Mouse (Mus musculus): ENCODE data around the gene Syne1. TPM values are rescaled to one million over a fixed set of nuclear protein-coding genes. Genes with fewer than 3 reads are reported as not detected.

Syne1 gene
- polyA plus RNA-seq, 1 experiment from 2014 or later = 5.7 TPM

DNA sequence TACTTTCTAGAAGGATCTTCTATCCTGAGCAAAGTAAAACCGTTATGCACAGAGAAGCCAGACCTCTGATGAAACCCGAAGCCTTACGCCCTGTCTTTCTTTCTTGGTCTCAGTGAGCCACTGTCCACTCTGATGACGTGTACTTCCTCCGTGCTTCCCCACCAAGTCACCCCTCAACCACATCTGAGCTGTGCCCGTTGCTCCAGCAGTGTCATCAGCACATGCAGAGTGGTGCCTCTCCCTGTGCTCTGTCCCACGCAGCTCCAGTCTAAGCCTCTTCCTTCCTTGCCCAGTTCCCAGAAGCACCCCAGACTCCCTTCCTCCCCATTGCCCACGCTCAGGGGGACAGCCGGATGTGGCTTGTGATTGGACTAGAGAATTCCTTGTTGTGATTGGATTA, 224.6 kb downstream of the Syne1 start:
- no peak overlapping the region for H3K4me2 ChIP-seq
- no peak overlapping the region for H3K9ac ChIP-seq (ENCODE audit: low read depth, low read length)
- H3K27me3 ChIP-seq (replicated peaks; ENCODE audit: control insufficient read depth, insufficient read depth, low read length) = no peaks in the 10 kb centered on the region
- no peaks in the 10 kb centered on the region for H3K36me3 ChIP-seq (ENCODE audit: control insufficient read depth, insufficient read depth, low read length)
- WGBS = 64% methylated on average over 9 of the region's 9 CpGs
- no peaks in the 10 kb centered on the region for H3K4me1 ChIP-seq (replicated peaks; ENCODE audit: control insufficient read depth, insufficient read depth, low read length)
- H3K27ac ChIP-seq (ENCODE audit: low read depth, low read length) = no peak overlapping the region
- H3K9me3 ChIP-seq (ENCODE audit: control insufficient read depth, low read length) = no peaks in the 10 kb centered on the region
- ATAC-seq (replicated peaks; ENCODE audit: low FRiP score) = no peak
- H3K4me3 ChIP-seq (ENCODE audit: low read depth, low read length) = no peak overlapping the region
- DNase-seq (ENCODE audit: low spot score) = no peak

DNA sequence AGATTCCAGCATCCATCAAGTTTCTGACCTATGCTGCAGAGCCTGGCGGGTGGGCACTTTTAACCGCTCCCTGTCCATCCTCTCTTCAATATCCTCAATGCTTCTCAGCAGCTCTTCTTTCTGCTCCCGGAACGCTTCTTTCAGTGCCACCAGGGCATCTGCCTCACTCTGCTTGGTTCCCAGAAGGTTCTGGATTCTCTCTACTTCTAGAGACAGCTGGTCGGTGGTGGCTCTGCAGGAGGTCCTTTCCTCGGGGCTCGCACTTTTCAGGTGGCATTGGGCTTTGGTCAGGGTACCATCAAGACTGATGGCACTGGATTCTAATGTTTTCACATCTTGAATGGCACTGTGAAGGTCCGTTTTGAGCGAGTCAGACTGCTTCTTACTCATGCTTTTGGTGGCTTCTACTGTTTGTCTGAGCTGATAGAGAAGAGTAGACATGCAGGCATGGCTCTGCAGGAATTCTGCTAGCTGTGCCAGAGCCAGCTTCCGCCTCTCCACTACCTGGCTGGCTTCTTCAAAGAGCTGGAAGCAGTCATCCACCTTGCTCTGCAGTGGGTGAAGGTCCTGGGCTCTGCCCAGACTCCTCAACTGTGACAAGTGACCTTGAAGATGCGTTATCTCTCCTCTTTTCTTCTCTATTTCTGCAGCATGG, 227.4 kb downstream of the Syne1 start:
- H3K4me3 ChIP-seq (ENCODE audit: low read depth, low read length) = no peak overlapping the region
- H3K9ac ChIP-seq (ENCODE audit: low read depth, low read length) = no peak overlapping the region
- H3K27ac ChIP-seq (ENCODE audit: low read depth, low read length) = no peak overlapping the region
- DNase-seq (ENCODE audit: low spot score) (no peak), ATAC-seq (replicated peaks; ENCODE audit: low FRiP score) (no peak)
- H3K9me3 ChIP-seq (ENCODE audit: control insufficient read depth, low read length) = no peaks in the 10 kb centered on the region
- WGBS = 79% methylated on average over 11 of the region's 11 CpGs
- H3K4me2 ChIP-seq = no peak overlapping the region
- H3K4me1 ChIP-seq (replicated peaks; ENCODE audit: control insufficient read depth, insufficient read depth, low read length) = no peaks in the 10 kb centered on the region
- no peaks in the 10 kb centered on the region for H3K27me3 ChIP-seq (replicated peaks; ENCODE audit: control insufficient read depth, insufficient read depth, low read length)
- H3K36me3 ChIP-seq (ENCODE audit: control insufficient read depth, insufficient read depth, low read length) = no peaks in the 10 kb centered on the region

DNA sequence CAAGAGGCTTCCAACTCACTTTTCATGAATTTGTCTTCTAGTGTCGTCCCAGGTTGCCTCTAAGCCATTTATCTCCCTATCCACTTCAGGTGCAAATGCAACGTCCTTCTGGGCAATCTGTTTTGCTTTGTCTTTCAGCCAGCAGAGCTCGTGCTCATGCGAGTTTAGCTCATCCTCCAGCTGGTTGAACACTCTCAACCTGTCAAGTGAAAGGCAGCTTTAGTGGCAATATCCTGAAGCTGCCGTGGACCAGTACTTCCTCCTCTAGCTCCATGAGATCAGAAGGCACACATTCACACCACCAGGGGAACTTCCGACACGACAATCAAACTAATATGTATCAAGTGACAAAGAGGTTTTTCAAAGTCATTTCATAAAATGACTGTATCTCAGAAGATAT, 228.7 kb downstream of the Syne1 start:
- H3K36me3 ChIP-seq (ENCODE audit: control insufficient read depth, insufficient read depth, low read length) = no peaks in the 10 kb centered on the region
- ATAC-seq (replicated peaks; ENCODE audit: low FRiP score) = no peak
- H3K27ac ChIP-seq (ENCODE audit: low read depth, low read length) = no peak overlapping the region
- no peak for DNase-seq (ENCODE audit: low spot score)
- no peaks in the 10 kb centered on the region for H3K9me3 ChIP-seq (ENCODE audit: control insufficient read depth, low read length)
- no peak overlapping the region for H3K4me2 ChIP-seq
- no peak overlapping the region for H3K9ac ChIP-seq (ENCODE audit: low read depth, low read length)
- H3K4me1 ChIP-seq (replicated peaks; ENCODE audit: control insufficient read depth, insufficient read depth, low read length) = no peaks in the 10 kb centered on the region
- 31% methylated on average over 7 of the region's 7 CpGs for WGBS
- H3K27me3 ChIP-seq (replicated peaks; ENCODE audit: control insufficient read depth, insufficient read depth, low read length) = no peaks in the 10 kb centered on the region
- no peak overlapping the region for H3K4me3 ChIP-seq (ENCODE audit: low read depth, low read length)

DNA sequence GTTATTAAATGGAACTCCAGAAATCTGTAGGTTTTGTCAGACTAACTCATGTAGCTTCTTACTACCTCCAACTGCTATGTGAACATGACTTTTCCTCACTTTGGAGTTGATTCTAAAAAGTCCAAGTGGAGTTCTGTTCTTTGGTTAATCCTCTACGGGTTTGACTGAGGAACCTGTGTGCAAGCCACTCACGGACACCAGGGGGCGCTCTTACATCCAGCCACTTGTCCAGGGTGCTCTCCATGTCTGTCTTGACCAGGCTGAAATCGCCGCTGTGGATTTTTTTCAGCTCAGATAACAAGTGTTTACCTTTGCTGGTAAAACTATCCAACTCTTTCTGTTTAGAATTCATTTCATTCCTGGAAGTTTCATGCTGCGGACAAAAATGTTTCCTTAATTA, 233.7 kb downstream of the Syne1 start:
- Histone ChIP-seq H3K9ac (ENCODE audit: low read depth, low read length) (no peak overlapping the region), H3K9me3 (ENCODE audit: control insufficient read depth, low read length) (no peaks in the 10 kb centered on the region), H3K27me3 (replicated peaks; ENCODE audit: control insufficient read depth, insufficient read depth, low read length) (no peaks in the 10 kb centered on the region), H3K4me1 (replicated peaks; ENCODE audit: control insufficient read depth, insufficient read depth, low read length) (no peaks in the 10 kb centered on the region), H3K4me3 (ENCODE audit: low read depth, low read length) (no peak overlapping the region), H3K27ac (ENCODE audit: low read depth, low read length) (no peak overlapping the region), H3K36me3 (ENCODE audit: control insufficient read depth, insufficient read depth, low read length) (no peaks in the 10 kb centered on the region), H3K4me2 (no peak overlapping the region)
- WGBS = 22% methylated on average over 6 of the region's 6 CpGs
- DNase-seq (ENCODE audit: low spot score) (peak; percentile 55), ATAC-seq (replicated peaks; ENCODE audit: low FRiP score) (peak; percentile 64)

DNA sequence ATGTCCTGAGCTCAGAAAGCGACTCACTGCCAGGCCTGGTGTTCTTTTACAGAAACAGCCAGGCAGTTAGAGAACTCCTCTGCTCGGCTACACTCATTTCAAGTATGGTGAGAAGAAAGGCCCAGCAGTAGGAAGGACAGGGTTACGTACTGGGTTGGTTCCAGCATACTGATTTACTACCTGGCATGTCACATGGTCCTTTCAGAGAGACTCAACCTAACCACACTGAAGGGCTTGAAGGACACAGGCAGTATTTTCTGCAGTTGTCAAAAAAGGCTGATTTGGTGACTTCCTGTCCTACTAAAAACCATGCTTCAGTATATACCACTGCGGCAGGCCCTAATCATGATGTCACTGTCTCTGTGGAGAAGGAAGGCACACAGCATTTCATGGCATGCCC, 238.8 kb downstream of the Syne1 start:
- Histone ChIP-seq H3K9ac (ENCODE audit: low read depth, low read length) (no peak overlapping the region), H3K4me1 (replicated peaks; ENCODE audit: control insufficient read depth, insufficient read depth, low read length) (no peaks in the 10 kb centered on the region), H3K9me3 (ENCODE audit: control insufficient read depth, low read length) (no peaks in the 10 kb centered on the region), H3K27ac (ENCODE audit: low read depth, low read length) (no peak overlapping the region), H3K27me3 (replicated peaks; ENCODE audit: control insufficient read depth, insufficient read depth, low read length) (no peaks in the 10 kb centered on the region), H3K36me3 (ENCODE audit: control insufficient read depth, insufficient read depth, low read length) (no peaks in the 10 kb centered on the region), H3K4me2 (no peak overlapping the region), H3K4me3 (ENCODE audit: low read depth, low read length) (no peak overlapping the region)
- DNase-seq (ENCODE audit: low spot score) = no peak
- no peak for ATAC-seq (replicated peaks; ENCODE audit: low FRiP score)
- WGBS = 74% methylated on average over 4 of the region's 4 CpGs

DNA sequence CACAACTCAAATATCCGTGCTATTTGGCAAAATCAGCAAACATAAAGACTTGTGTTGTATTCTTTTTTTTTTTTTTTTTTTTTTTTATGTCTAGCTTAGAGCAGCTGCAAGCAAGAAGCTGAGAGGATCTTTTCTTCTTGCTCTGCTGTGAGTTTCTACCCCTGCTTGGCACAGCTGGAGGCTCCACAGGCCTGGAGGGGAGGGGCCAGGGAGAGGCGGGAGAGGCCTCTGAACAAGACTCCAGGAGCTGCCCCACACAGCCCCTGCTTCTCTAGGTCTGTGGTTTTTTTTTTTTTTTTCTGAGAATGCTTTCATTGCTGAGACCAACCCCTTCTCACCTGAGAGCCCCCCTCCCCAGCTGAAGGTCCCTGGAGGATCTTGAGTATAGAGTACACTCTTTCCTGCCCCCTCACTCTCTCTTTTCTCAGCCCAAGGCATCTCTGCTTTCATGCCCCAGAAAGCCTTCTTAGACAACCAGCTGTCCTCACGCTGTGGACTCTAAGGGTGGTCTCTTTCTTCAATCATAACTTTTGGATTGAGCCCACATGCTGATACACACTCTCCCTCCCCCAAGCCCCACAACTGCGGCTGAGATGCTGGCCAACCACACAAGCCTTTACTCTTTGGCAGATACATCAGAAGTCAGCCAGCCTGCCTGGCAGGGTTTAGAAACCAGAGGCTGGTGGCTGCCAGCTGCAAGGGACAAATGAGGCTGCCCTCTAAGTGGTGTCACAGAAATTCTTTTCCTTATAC, 241.1 kb downstream of the Syne1 start:
- 55% methylated on average over 4 of the region's 4 CpGs for WGBS
- no peaks in the 10 kb centered on the region for H3K27me3 ChIP-seq (replicated peaks; ENCODE audit: control insufficient read depth, insufficient read depth, low read length)
- H3K36me3 ChIP-seq (ENCODE audit: control insufficient read depth, insufficient read depth, low read length) = no peaks in the 10 kb centered on the region
- no peak overlapping the region for H3K4me3 ChIP-seq (ENCODE audit: low read depth, low read length)
- H3K4me2 ChIP-seq = no peak overlapping the region
- DNase-seq (ENCODE audit: low spot score) (no peak), ATAC-seq (replicated peaks; ENCODE audit: low FRiP score) (no peak)
- no peaks in the 10 kb centered on the region for H3K9me3 ChIP-seq (ENCODE audit: control insufficient read depth, low read length)
- H3K27ac ChIP-seq (ENCODE audit: low read depth, low read length) = no peak overlapping the region
- H3K4me1 ChIP-seq (replicated peaks; ENCODE audit: control insufficient read depth, insufficient read depth, low read length) = no peaks in the 10 kb centered on the region
- H3K9ac ChIP-seq (ENCODE audit: low read depth, low read length) = no peak overlapping the region

DNA sequence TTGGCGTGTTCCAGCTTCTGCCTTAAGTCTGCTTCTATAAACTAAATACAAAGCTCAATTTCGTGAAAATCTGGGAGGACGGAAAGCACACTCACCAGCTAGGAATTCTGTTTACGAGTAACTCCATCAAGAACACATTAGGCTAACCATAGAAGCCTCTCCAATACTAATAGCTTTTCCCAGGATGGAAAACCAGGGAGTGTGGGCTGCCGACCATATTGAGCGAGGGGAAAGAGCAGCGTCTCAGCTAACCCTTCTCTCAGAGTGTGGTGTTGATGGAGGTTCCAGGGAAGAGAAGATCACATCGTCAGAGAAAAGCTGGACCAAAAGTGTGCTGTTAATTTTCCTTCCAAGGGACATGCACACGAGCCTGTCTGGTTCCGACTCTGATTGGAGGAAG, 241.9 kb downstream of the Syne1 start:
- H3K9me3 ChIP-seq (ENCODE audit: control insufficient read depth, low read length) = no peaks in the 10 kb centered on the region
- 68% methylated on average over 10 of the region's 10 CpGs for WGBS
- no peak overlapping the region for H3K9ac ChIP-seq (ENCODE audit: low read depth, low read length)
- no peak overlapping the region for H3K27ac ChIP-seq (ENCODE audit: low read depth, low read length)
- H3K4me2 ChIP-seq = no peak overlapping the region
- H3K27me3 ChIP-seq (replicated peaks; ENCODE audit: control insufficient read depth, insufficient read depth, low read length) = no peaks in the 10 kb centered on the region
- ATAC-seq (replicated peaks; ENCODE audit: low FRiP score) (no peak), DNase-seq (ENCODE audit: low spot score) (no peak)
- no peaks in the 10 kb centered on the region for H3K4me1 ChIP-seq (replicated peaks; ENCODE audit: control insufficient read depth, insufficient read depth, low read length)
- no peak overlapping the region for H3K4me3 ChIP-seq (ENCODE audit: low read depth, low read length)
- no peaks in the 10 kb centered on the region for H3K36me3 ChIP-seq (ENCODE audit: control insufficient read depth, insufficient read depth, low read length)

DNA sequence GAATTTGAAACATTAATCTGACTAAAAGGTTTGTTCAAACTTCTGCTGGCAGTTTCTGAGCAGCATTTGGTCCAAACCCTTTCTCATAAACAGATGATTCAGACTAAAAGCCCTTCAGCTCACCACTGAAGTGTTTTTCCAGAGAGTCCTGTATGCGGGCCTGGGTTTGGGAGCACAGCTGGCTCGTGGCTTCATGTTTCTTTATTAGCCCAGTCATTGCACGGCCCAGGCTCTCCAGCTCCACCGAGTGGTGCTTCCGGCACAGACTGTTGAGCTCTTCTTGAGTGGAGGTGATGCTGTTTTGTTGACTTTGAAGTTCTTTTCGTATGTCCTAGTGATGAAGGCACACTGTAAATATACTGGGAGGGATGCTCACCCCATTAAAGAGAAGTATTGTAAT, 245.7 kb downstream of the Syne1 start:
- H3K4me2 ChIP-seq = no peak overlapping the region
- ATAC-seq (replicated peaks; ENCODE audit: low FRiP score) (no peak), DNase-seq (ENCODE audit: low spot score) (no peak)
- H3K4me1 ChIP-seq (replicated peaks; ENCODE audit: control insufficient read depth, insufficient read depth, low read length) = no peaks in the 10 kb centered on the region
- H3K4me3 ChIP-seq (ENCODE audit: low read depth, low read length) = no peak overlapping the region
- no peak overlapping the region for H3K27ac ChIP-seq (ENCODE audit: low read depth, low read length)
- no peaks in the 10 kb centered on the region for H3K9me3 ChIP-seq (ENCODE audit: control insufficient read depth, low read length)
- H3K27me3 ChIP-seq (replicated peaks; ENCODE audit: control insufficient read depth, insufficient read depth, low read length) = no peaks in the 10 kb centered on the region
- 48% methylated on average over 6 of the region's 6 CpGs for WGBS
- H3K9ac ChIP-seq (ENCODE audit: low read depth, low read length) = no peak overlapping the region
- no peaks in the 10 kb centered on the region for H3K36me3 ChIP-seq (ENCODE audit: control insufficient read depth, insufficient read depth, low read length)

DNA sequence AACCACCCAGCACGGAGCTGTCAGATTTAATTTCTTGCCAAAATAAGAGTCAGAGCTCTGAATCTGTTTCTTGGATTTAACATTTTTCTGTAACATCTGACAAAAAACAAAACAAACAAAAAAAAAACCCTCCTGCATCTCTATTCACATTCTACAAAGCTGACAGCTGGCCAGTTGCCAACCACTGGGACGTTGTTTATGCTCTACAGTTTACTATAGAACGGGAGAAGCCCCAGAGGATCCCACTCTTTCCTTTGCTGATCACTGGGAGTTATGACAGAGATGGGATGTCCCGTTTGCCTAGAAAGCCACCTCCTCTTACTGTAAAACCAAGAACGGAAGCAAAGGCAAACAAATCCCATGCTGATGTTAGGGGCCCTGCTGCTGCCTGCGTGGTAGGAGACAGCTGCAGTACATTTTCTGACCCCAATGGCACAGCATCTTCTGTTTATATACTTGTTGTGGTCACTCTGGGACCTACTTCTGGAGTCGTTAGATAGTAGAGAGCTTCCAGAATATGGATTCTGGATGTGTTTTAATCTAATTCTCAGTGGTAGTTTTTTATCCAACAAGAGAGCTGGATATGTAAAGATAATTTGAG, 255.9 kb downstream of the Syne1 start:
- Histone ChIP-seq H3K4me1 (replicated peaks; ENCODE audit: control insufficient read depth, insufficient read depth, low read length) (no peaks in the 10 kb centered on the region; the same call in 1 of the 2 replicates), H3K27ac (ENCODE audit: low read depth, low read length) (no peak overlapping the region), H3K4me2 (no peak overlapping the region), H3K9me3 (ENCODE audit: control insufficient read depth, low read length) (no peaks in the 10 kb centered on the region), H3K27me3 (replicated peaks; ENCODE audit: control insufficient read depth, insufficient read depth, low read length) (no peaks in the 10 kb centered on the region), H3K4me3 (ENCODE audit: low read depth, low read length) (no peak overlapping the region), H3K9ac (ENCODE audit: low read depth, low read length) (no peak overlapping the region), H3K36me3 (ENCODE audit: control insufficient read depth, insufficient read depth, low read length) (no peaks in the 10 kb centered on the region)
- DNase-seq (ENCODE audit: low spot score) = no peak
- no peak for ATAC-seq (replicated peaks; ENCODE audit: low FRiP score)
- 48% methylated on average over 7 of the region's 7 CpGs for WGBS
